Mouse (Mus musculus) bone marrow macrophage, adult 2 months (primary cell): ENCODE results near the gene Nkx2-3. TPM values are rescaled to one million over a fixed set of nuclear protein-coding genes. Genes with fewer than 3 reads are reported as not detected.

Experiments
- H3K27ac ChIP-seq: 2 replicates; pipeline ENCODE4 v1.5.1; 2012; ENCODE audit warnings: low read depth, low read length; ENCODE audit not compliant: insufficient read depth
- H3K4me1 ChIP-seq: 2 replicates; pipeline ENCODE4 v1.6.1; 2012; ENCODE audit warnings: low read length; ENCODE audit not compliant: control insufficient read depth, insufficient read depth
- H3K4me3 ChIP-seq: 2 replicates; pipeline ENCODE4 v1.5.1; 2012; ENCODE audit warnings: mild to moderate bottlenecking, low read length, moderate library complexity; ENCODE audit not compliant: insufficient read depth
- CTCF ChIP-seq: IDR thresholded peaks from 2 replicates; pipeline ENCODE4 v1.5.1; 2012; ENCODE audit warnings: low read depth, mild to moderate bottlenecking, low read length, moderate library complexity
- POLR2A ChIP-seq: IDR thresholded peaks from 2 replicates; pipeline ENCODE4 v1.6.1; 2012; ENCODE audit warnings: mild to moderate bottlenecking, low read depth, low read length, borderline replicate concordance
- polyA plus RNA-seq: library from polyadenylated mRNA; stranded (reverse); fragments of >200 nt; gene quantifications from 2 replicates; pipeline ENCODE4 v1.2.4, GENCODE M21; 2012; ENCODE audit not compliant: missing spikeins, insufficient read depth, insufficient read length

Nkx2-3 gene
- polyA plus RNA-seq, 1 experiment: not detected

GRCm38 (mm10) chr19:43584788-43585187, 27.3 kb upstream of the Nkx2-3 start:
- Histone ChIP-seq H3K27ac (no peak overlapping the region), H3K4me1 (peaks cover 2% of the 10 kb centered on the region; the same call in 1 of the 2 replicates), H3K4me3 (no peak overlapping the region)
- no peak for TF ChIP-seq POLR2A
- no peak for TF ChIP-seq CTCF

GRCm38 (mm10) chr19:43592026-43592425, 20.1 kb upstream of the Nkx2-3 start:
- Histone ChIP-seq H3K27ac (no peak overlapping the region), H3K4me3 (no peak overlapping the region), H3K4me1 (no peaks in the 10 kb centered on the region)
- TF ChIP-seq POLR2A: no peak

GRCm38 (mm10) chr19:43596981-43597380, 15.1 kb upstream of the Nkx2-3 start:
- H3K27ac ChIP-seq: no peak overlapping the region
- H3K4me1 ChIP-seq: no peaks in the 10 kb centered on the region
- no peak for TF ChIP-seq CTCF
- TF ChIP-seq POLR2A: no peak
- no peak overlapping the region for H3K4me3 ChIP-seq

- no peaks in the 10 kb centered on the region for H3K4me1 ChIP-seq
- TF ChIP-seq CTCF: no peak
- TF ChIP-seq POLR2A: no peak
- no peak overlapping the region for H3K27ac ChIP-seq
- H3K4me3 ChIP-seq: no peak overlapping the region
These were observed 13.1 kb upstream of the Nkx2-3 start for GRCm38 (mm10) chr19:43598741-43599660.

GRCm38 (mm10) chr19:43599776-43600544, 12.2 kb upstream of the Nkx2-3 start:
- no peaks in the 10 kb centered on the region for H3K4me1 ChIP-seq
- TF ChIP-seq CTCF (no peak), POLR2A (no peak)
- H3K4me3 ChIP-seq: peak overlapping the region; percentile 4; the same call in 1 of the 2 replicates
- H3K27ac ChIP-seq: no peak overlapping the region

- TF ChIP-seq POLR2A (no peak), CTCF (no peak)
- Histone ChIP-seq H3K4me1 (no peaks in the 10 kb centered on the region), H3K27ac (no peak overlapping the region), H3K4me3 (no peak overlapping the region)
These were observed 11.4 kb upstream of the Nkx2-3 start for GRCm38 (mm10) chr19:43600545-43601331.

GRCm38 (mm10) chr19:43601440-43601839, 10.7 kb upstream of the Nkx2-3 start:
- H3K4me1 ChIP-seq: no peaks in the 10 kb centered on the region
- no peak for TF ChIP-seq CTCF
- no peak for TF ChIP-seq POLR2A
- no peak overlapping the region for H3K27ac ChIP-seq
- H3K4me3 ChIP-seq: no peak overlapping the region

GRCm38 (mm10) chr19:43601996-43602590, 10.0 kb upstream of the Nkx2-3 start:
- H3K4me1 ChIP-seq: no peaks in the 10 kb centered on the region
- no peak overlapping the region for H3K4me3 ChIP-seq
- TF ChIP-seq CTCF (no peak), POLR2A (no peak)
- H3K27ac ChIP-seq: no peak overlapping the region

- no peaks in the 10 kb centered on the region for H3K4me1 ChIP-seq
- TF ChIP-seq CTCF (no peak), POLR2A (no peak)
- no peak overlapping the region for H3K27ac ChIP-seq
- H3K4me3 ChIP-seq: no peak overlapping the region
These were observed 8.6 kb upstream of the Nkx2-3 start for GRCm38 (mm10) chr19:43603521-43603920.
